Mouse (Mus musculus) kidney, adult 2 months (tissue): ENCODE data around the gene Olfr574. TPM values are rescaled to one million over a fixed set of nuclear protein-coding genes. Genes with fewer than 3 reads are reported as not detected.

ENCODE experiments used
- DNase-seq: peaks from one replicate; pipeline ENCODE4 v3.0.0; 2021
- H3K27ac ChIP-seq: fragments of 200-500 bp; 2 replicates; pipeline ENCODE4 v1.5.1; 2012; ENCODE audit warnings: low read depth, low read length, control low read depth, inconsistent platforms; ENCODE audit not compliant: insufficient read depth
- H3K27me3 ChIP-seq: fragments of 200-500 bp; replicated peaks from 2 replicates; pipeline ENCODE4 v1.6.1; 2012; ENCODE audit warnings: mild to moderate bottlenecking, moderate library complexity, low read length, inconsistent platforms; ENCODE audit not compliant: control insufficient read depth, insufficient read depth
- H3K36me3 ChIP-seq: fragments of 200-500 bp; 2 replicates; pipeline ENCODE4 v1.6.1; 2012; ENCODE audit warnings: mild to moderate bottlenecking, moderate library complexity, low read length, inconsistent platforms; ENCODE audit not compliant: control insufficient read depth, insufficient read depth
- H3K4me1 ChIP-seq: fragments of 200-500 bp; 2 replicates; pipeline ENCODE4 v1.6.1; 2011; ENCODE audit warnings: low read length; ENCODE audit not compliant: control insufficient read depth, insufficient read depth
- H3K4me3 ChIP-seq: fragments of 200-500 bp; 2 replicates; pipeline ENCODE4 v1.5.1; 2011; ENCODE audit warnings: mild to moderate bottlenecking, low read depth, low read length, control low read depth; ENCODE audit not compliant: insufficient read depth
- CTCF ChIP-seq: fragments of 200-500 bp; conservative IDR thresholded peaks from 2 replicates; pipeline ENCODE4 v1.5.1; 2011; ENCODE audit warnings: low read depth, mild to moderate bottlenecking, control low read depth, low read length, moderate library complexity, mixed read lengths; ENCODE audit not compliant: insufficient read depth, insufficient read length
- POLR2A ChIP-seq: fragments of 200-500 bp; IDR thresholded peaks from one replicate; pipeline ENCODE4 v1.6.1; 2011; ENCODE audit warnings: low read depth, low read length, control low read depth
- WGBS: fragments of 180-500 bp; shearing (Covaris S2); methylation state at CpG from one replicate; pipeline ENCODE4 v1.1.7; 2018; 5-methylcytosine and 5-hydroxymethylcytosine counted together
- polyA plus RNA-seq: library from polyadenylated mRNA; depleted of rRNA; stranded (reverse); fragments of >200 nt; gene quantifications from 2 replicates; pipeline ENCODE4 v1.2.3, GENCODE M21; 2012; rRNA removed

Gene Olfr574
- polyA plus RNA-seq, result not detected in 2 replicates

- Histone ChIP-seq H3K27me3 (no peaks in the 10 kb centered on the region), H3K4me1 (no peaks in the 10 kb centered on the region; the same call in 1 of the 2 replicates), H3K27ac (no peak within 1 kb of the TSS), H3K4me3 (no peak within 1 kb of the TSS), H3K36me3 (no peaks in the 10 kb centered on the region)
- WGBS, result 97% methylated on average over 1 of the region's 1 CpGs
- TF ChIP-seq CTCF, result no peak
- TF ChIP-seq POLR2A, result no peak
- no peak for DNase-seq
Measured at GRCm38 (mm10) chr7:102948167-102948566, at the start of gene Olfr574. Gene Olfr574, plus strand, starts transcription at chr7:102948467.

DNA sequence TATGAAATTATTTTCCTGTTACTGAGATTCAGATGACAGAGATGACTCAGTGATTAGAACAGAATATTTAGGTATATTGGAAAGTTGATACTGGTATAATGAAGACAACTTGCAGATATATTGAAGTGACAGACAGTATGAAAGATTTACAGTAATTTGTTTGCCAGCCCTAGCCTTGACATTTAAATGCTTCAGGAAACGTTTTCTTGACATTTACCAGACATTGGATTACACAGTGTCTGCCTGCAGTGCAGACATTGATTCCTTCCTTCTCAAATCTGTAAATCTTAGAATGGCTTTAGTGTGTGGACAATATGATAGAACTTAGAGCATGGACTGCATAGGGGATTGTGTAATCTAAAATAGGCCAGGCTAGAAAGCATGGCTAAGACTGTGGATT lies 33.0 kb upstream of the Olfr574 start:
- no peak overlapping the region for H3K27ac ChIP-seq
- H3K27me3 ChIP-seq, result no peaks in the 10 kb centered on the region
- H3K4me1 ChIP-seq, result no peaks in the 10 kb centered on the region
- no peak overlapping the region for H3K4me3 ChIP-seq
- no peaks in the 10 kb centered on the region for H3K36me3 ChIP-seq
- DNase-seq, result no peak
- 5% methylated on average over 1 of the region's 1 CpGs for WGBS
- TF ChIP-seq POLR2A (no peak), CTCF (no peak)

DNA sequence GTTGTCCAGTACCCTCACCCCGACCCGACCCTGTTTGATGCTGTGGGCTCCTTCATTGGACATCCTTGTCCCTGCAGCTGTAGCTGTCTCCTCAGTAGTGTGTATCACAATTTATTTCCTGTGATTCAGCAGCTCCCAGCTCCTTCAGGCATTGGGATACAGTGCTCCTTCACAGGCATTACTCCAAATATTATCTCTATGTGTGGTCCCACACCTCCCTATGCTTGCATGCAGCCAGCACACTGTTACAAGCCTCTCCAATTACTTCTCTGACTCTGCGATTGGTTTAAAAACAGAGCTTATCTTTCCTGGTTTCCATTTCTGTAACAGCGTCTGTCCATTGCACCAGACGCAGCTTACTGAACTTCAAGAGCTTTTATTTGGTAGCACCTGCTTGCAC lies 31.9 kb upstream of the Olfr574 start:
- Histone ChIP-seq H3K4me1 (no peaks in the 10 kb centered on the region), H3K27ac (no peak overlapping the region), H3K36me3 (no peaks in the 10 kb centered on the region), H3K4me3 (no peak overlapping the region), H3K27me3 (no peaks in the 10 kb centered on the region)
- 57% methylated on average over 5 of the region's 5 CpGs for WGBS
- TF ChIP-seq CTCF, result no peak
- no peak for DNase-seq

GRCm38 (mm10) chr7:102917032-102917875 lies 31.0 kb upstream of the Olfr574 start, which contains the start of gene Olfr571:
Gene Olfr571, minus strand, starts transcription at chr7:102917536.
- H3K27me3 ChIP-seq, result no peaks in the 10 kb centered on the region
- WGBS, result 56% methylated on average over 4 of the region's 4 CpGs
- DNase-seq, result no peak
- no peaks in the 10 kb centered on the region for H3K36me3 ChIP-seq
- TF ChIP-seq CTCF (no peak), POLR2A (no peak)
- no peak within 1 kb of the TSS for H3K4me3 ChIP-seq
- no peaks in the 10 kb centered on the region for H3K4me1 ChIP-seq
- no peak within 1 kb of the TSS for H3K27ac ChIP-seq

DNA sequence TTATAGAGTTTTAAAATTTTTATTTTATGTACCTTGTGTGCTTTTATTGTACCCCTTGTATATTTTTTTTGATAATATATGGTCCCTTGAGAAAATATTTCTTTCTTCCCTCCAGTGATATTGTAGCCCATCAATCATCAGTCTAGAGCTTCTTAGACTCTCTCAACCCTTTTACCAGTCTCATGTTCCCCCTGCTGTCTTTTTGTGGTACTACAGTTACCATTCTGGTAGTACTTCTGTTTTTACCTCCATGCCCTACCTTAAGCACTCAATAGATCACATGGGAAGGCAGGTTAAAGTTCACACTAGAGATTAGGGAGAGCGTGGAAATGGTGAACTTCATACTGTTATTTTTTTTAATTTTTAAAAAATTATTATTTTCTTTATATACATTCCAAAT lies 28.6 kb upstream of the Olfr574 start:
- no peaks in the 10 kb centered on the region for H3K36me3 ChIP-seq

GRCm38 (mm10) chr7:102924109-102924508 lies 24.2 kb upstream of the Olfr574 start, which contains the start of gene Olfr572:
Gene Olfr572, plus strand, starts transcription at chr7:102924409.
- WGBS, result 55% methylated on average over 1 of the region's 1 CpGs
- no peak within 1 kb of the TSS for H3K4me3 ChIP-seq
- H3K4me1 ChIP-seq, result no peaks in the 10 kb centered on the region
- H3K27ac ChIP-seq, result no peak within 1 kb of the TSS
- no peaks in the 10 kb centered on the region for H3K27me3 ChIP-seq
- no peak for DNase-seq
- no peaks in the 10 kb centered on the region for H3K36me3 ChIP-seq
- TF ChIP-seq CTCF (no peak), POLR2A (no peak)

More for the DNA sequence above, 28.6 kb upstream of the Olfr574 start:
- peak; percentile 41 for DNase-seq
- H3K27me3 ChIP-seq, result no peaks in the 10 kb centered on the region
- TF ChIP-seq CTCF, result no peak
- no peak for TF ChIP-seq POLR2A
- no peak overlapping the region for H3K27ac ChIP-seq
- WGBS, result 0% methylated on average over 1 of the region's 1 CpGs
- H3K4me1 ChIP-seq, result no peaks in the 10 kb centered on the region
- H3K4me3 ChIP-seq, result no peak overlapping the region

GRCm38 (mm10) chr7:102927105-102927504 lies 21.2 kb upstream of the Olfr574 start:
- 65% methylated on average over 3 of the region's 3 CpGs for WGBS
- Histone ChIP-seq H3K4me3 (no peak overlapping the region), H3K27me3 (no peaks in the 10 kb centered on the region; the same call in 1 of the 2 replicates), H3K27ac (no peak overlapping the region), H3K36me3 (no peaks in the 10 kb centered on the region), H3K4me1 (no peaks in the 10 kb centered on the region)
- TF ChIP-seq POLR2A, result no peak
- no peak for TF ChIP-seq CTCF
- DNase-seq, result no peak

GRCm38 (mm10) chr7:102942475-102942874 lies 5.8 kb upstream of the Olfr574 start, which contains the start of gene Olfr573-ps1:
Gene Olfr573-ps1, minus strand, starts transcription at chr7:102942575.
- WGBS, result 89% methylated on average over 2 of the region's 2 CpGs
- TF ChIP-seq CTCF (no peak), POLR2A (no peak)
- Histone ChIP-seq H3K4me3 (no peak within 1 kb of the TSS), H3K36me3 (no peaks in the 10 kb centered on the region), H3K27me3 (no peaks in the 10 kb centered on the region), H3K4me1 (no peaks in the 10 kb centered on the region), H3K27ac (no peak within 1 kb of the TSS)
- no peak for DNase-seq
